Mouse (Mus musculus): ENCODE results near the gene Slc35f6.

- TF ChIP-seq CTCF (IDR thresholded peaks at IDR 0.05; ENCODE audit: extremely low read depth, insufficient read depth, low read length) (no peak), POLR2A (IDR thresholded peaks at IDR 0.05; ENCODE audit: extremely low read depth, insufficient read depth, low read length) (no peak)
Observed at GRCm38 (mm10) chr5:30621211-30621790, 26.4 kb upstream of the Slc35f6 start.

Data from cortical plate, adult 2 months (tissue).